Mouse (Mus musculus) adrenal gland, postnatal 14 days (tissue): ENCODE results near the gene Lgi1. TPM values are rescaled to one million over a fixed set of nuclear protein-coding genes. Genes with fewer than 3 reads are reported as not detected.

Source experiments
- DNase-seq: peaks from one replicate; pipeline ENCODE4 v3.0.0; 2021; ENCODE audit warnings: mixed read lengths
- total RNA-seq: library from RNA; stranded (reverse); gene quantifications from 2 replicates; pipeline ENCODE4 v1.2.3, GENCODE M21; 2021

The Lgi1 gene
- total RNA-seq, 1 experiment from 2014 or later: 2.6 TPM

DNA sequence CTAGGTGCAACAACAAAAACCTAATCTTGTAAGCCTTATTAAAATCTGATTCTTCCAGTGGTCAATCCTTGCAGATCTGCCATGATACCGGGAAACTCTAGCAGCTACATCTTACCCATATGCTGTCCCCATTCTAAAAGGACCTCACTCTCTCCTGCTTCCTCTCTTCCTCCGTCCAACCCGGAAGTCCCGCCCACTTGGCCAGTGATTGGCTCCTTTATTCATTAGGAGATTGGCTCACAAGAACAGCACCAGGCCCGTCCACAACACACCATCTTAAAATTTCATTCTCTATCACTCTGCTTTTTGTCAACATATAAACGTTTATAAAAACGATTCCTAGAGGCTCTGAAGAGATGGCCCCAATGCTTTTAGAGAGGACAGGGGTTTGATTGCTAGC, 61.5 kb downstream of the Lgi1 start:
- DNase-seq: no peak

DNA sequence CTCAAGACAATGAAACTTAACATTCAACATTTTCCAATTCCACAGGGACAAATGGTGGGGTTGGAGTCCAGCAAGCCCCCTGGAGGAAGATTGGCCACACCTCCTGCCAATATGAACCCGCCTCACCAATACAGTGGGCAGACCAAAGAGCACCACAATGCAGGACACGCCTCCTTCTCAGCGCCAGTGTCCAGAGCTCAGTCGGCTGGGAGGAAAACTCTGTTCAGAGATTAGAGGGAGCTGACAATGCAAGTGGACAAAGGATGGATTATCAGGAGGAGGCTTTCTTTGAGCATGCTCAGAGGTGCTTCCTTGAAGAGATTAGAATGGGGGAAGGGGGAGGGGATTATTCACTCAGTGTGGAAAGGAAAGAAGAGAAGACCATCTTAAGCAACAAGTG, 62.7 kb downstream of the Lgi1 start:
- DNase-seq: no peak

DNA sequence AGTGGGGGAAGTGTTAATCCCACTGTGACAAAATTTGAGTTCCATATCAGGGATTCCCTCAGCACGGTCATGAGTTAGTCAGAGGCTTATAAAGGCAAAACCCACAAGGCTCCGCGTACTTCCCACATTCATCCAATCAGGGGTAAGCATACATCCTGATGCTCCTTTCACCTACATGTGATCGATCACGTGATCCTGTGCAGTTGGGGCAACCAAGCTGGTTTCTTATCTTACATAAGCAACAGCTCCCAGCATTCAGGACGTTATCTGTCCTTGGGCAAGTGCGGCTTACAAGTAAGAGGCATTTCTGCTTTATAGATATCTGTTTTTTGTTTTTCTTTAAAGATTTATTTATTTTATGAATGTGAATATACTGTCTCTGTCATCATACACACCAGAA, 63.7 kb downstream of the Lgi1 start:
- no peak for DNase-seq

DNA sequence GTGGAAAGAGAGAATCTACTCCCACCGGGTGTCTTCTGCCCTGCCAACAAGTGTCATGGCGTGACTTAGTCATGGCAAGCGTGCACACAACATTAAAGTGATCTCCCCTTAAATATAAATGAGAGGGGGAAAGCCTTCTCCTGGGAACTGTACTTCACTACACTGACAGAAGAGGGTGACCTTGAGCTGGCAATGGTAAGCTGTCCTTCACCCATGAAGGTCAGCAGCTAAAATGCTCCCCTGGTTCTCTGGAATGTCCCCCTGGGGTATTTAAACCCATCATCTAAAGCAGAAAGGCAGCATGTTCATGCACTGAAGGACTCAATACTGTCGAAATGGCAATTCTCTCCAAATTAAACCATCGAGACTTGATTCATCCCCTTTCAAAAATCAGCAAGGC, 64.9 kb downstream of the Lgi1 start:
- DNase-seq: no peak

DNA sequence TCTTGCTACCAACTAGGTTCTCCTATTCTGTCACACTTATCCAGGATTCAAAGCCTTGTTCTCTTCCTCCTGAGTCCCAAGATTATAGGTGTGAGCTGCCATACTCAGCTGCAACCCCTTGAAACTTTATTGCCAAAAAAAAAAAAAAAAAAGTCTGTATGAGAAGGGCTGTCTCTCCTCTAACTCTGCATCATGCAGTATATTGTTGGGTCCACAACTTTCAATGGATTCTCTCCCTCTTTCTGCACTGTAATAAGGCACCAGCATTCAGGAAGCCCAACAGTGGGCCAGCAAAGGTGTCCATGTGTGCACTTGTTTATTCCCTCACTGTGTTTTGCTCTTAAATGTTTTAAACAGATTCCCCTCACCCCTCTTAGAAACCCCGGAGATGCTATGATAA, 66.7 kb downstream of the Lgi1 start:
- no peak for DNase-seq

DNA sequence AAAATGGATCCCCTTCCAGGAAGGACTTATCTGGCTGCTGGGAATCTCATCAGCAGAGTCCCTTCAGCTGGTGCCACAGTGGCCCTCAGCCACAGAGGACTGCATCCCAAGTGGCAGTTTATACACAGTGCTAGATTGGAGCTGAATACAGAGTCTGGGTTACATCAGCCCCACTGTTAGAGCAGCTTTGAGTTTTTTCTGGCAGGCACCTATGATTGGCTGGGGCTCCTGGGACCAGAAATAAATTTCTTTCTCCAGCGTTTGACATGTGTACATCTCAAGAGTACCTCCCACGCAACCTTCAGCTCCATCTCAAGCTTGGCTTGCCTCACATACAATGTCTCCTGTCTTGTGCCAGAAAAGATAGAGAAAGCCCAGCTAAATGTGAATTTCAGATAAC, 67.9 kb downstream of the Lgi1 start:
- no peak for DNase-seq

DNA sequence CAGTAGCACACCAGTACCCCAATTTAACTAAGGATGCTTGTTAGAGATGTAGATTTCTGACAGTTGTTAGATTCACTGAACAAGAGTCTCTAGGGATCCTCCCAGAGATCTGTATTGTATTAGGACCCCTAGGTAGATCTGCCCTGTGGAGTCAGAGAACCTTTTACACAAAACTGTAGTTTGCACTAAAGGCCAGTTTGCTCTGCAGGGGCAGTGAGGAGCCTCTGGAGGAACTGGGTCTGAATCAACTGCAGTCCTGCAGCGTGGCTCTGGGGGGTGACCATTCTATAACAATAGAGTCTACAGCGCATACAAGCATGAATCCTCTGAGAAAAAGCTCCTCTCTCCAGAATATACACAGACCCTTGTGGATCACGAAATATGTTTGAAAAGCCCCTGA, 68.5 kb downstream of the Lgi1 start:
- no peak for DNase-seq

DNA sequence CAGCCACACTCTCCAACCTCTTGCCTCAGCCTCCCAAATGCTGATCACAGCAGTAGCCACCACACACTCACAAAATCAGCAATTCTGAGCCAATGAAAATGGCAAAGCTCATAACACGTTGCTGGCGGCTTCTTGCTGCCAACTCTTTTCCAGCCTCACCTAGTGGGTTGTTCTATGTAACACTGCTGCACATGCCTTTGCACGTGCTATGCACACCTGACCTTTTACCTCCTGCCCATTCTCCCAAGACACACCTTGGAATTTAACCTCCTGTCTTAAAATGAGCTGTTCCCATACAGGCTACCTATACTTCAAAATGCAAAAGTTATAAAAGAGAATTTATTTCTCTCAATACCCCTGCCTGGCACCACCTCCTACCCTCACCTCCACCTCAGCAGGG, 72.2 kb downstream of the Lgi1 start:
- DNase-seq: no peak

DNA sequence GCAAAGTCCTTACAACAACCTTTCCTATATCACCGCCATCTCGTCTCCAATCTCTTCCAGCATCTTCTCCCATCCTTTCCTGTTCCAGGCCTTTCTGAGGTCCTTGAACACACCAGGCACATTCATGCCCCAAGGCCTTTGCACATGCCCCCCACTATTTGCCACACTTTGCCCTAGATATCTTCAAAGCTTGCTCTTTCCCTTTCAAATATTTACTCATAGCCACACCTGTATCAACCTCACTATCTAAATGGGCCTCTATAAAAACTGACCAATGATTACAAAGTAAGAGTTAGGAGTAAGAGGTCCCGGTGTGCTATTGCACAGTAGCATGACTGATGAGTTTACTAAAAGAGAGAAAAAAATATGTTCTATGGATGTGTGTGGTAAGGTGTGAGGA, 73.0 kb downstream of the Lgi1 start:
- DNase-seq: no peak

DNA sequence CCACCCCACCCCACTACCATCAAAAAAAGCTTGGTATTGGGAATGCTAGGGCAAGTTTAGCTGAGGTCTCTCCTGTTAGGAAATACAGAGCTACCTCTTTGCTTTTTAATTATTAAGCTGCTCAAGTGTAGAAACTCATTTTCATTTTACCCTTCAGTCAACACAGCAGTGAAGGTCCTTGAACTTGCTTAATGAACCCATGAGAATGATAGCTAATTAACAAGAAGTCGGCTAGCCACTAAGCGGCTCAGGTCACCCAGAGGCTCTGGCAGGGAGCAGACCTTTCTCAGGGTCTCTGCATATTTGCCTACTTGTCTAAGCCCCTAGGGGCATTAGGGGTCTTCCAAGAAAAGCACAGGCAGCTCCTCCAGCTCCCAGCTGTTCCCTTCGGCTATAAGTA, 75.4 kb downstream of the Lgi1 start:
- DNase-seq: no peak

DNA sequence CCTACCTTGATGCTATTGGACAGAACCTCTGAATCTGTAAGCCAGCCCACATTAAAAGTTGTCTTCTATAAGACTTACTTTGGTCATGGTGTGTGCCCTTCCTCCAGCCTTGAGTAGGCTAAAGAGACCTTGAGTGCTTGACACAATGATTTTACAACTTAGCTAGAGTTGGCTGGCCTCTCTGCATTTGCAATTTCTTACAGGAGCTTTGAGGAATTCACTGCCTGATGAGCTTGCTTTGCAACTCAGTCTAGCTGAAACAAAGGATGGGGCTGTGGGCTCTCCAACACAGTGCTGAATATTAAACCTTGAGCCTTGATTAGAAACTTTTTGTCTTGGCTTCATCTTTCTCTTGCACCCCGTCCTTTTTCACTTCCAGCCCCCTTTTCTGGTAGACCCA, 78.9 kb downstream of the Lgi1 start:
- DNase-seq: no peak

DNA sequence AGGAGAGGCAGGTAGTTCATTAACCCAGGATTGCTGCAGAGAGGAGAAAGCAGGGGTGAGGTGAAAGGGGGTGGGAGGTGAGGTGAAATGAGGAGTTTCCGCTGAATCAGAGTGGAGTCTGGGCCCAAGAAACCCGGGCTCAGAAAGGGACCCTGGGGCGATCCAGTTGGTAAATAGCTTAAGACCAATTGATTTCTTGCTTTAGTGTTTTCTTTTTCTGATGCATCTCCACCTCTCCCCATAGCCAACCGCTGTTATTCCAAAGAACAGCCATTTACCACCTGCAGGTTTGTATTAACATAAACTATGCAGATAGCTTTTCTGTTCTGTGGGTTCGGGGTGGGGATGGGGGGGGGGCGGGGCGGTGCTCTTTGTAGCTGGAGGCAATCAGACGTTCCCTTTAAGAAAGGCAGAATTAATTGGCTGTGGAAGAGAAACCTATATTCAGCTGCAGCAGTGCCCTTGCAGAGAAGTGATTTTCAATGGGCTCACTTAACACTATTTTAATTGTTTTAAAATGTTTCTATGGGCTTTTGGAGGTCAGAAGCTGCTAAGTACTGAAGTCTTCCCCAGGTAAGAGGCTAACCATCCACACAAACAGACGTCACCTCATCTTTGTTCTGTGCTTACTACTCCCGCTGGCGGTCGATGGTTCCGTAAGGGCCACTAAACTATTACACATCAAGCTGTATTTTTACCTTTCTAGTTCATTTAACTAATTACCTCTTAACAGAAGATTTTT, 84.1 kb downstream of the Lgi1 start:
- DNase-seq: no peak

DNA sequence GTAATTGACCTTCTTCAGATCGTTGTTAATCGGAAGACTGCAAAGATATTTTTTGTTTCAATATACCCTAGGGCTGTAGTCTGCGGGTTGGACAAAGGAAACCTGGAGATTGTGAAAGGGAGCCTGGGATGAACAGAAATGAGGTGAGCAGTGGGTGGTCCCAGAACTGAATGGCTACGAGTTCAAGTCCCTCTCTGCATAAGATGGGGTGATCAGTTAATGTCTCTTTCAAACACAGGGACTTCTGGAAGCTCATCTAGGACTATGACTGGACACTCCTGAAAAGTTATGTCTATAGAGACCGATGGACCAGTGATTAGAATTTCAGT, 84.6 kb downstream of the Lgi1 start:
- DNase-seq: no peak

DNA sequence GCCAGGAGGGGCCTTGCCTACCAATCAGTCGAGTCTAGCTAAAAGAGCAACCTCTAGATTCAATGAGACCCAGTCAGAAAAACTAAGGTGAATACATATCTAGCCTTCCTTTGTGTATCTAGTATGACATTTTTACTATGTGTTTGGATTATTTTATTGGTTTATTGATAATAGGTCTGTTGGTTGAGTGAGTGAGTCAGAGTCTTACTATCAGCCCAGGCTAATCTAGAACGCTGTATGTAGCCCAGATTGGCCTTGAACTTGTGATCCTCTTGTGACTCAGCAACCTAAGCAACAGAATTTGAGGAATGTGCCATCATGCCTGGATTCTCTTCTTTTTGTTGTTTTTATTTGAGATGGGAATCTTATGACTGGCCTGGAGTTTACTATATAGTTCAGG, 86.9 kb downstream of the Lgi1 start:
- DNase-seq: no peak

DNA sequence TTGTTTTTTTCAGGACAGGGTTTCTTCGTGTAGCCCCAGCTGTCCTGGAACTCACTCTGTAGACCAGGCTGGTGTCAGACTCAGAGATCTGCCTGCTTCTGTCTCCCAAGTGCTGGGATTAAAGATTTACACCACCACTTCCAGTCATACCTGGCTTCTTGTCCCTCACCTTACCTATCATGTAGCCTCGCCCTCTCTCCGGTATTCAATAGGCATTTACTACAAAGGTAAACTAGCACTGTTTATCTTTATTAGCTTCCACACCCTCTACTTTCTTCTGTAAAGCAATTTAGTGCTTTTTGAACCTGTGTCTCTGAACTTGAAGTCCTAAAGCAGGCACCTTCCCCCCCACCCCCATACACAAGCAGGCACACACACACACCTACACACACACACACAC, 87.4 kb downstream of the Lgi1 start:
- no peak for DNase-seq

DNA sequence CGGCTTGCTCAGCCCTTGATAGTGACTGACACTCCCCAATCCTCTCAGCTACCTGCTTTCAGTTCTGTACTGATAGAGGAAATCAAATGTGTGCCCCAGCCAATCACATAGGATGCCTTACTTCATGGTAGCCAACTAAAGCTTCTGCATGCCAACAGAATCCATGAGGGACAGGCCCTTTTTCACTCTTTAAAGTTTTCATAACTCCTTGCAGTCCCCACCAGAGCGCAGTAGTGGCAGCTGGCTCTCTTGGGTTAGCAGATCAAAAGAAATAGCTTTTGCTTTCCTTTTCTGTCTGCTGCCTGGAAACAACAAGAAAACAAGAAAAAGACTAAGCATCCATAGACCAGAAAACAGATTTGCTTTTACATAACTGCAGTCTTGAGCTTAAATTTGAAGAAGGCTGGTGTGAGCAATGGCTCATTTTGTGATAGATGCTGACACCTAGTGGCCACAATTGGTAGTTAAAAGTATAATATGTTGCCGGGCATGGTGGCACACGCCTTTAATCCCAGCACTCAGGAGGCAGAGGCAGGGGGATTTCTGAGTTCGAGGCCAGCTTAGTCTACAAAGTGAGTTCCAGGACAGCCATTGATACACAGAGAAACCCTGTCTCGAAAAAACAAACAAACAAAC, 88.3 kb downstream of the Lgi1 start:
- peak; percentile 38 for DNase-seq

DNA sequence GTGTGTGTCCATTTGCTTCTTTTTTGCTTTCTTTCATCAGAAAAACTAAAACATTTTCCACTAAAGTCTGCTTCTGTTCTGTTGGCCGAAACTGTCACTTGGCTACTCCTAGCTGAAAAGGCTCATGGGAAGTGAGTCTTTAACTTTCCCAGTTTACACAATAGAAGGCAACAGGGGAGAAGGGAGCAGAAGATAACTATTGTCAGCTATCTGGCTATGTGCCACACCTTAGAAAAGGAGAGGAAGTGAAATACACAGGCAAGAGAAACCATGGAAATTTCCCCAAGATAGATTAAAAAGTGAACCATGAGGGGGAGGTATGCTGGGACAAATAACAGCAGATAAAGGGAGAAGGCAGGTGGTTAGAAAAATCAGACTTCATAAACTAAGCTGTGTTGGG, 89.9 kb downstream of the Lgi1 start:
- DNase-seq: no peak

DNA sequence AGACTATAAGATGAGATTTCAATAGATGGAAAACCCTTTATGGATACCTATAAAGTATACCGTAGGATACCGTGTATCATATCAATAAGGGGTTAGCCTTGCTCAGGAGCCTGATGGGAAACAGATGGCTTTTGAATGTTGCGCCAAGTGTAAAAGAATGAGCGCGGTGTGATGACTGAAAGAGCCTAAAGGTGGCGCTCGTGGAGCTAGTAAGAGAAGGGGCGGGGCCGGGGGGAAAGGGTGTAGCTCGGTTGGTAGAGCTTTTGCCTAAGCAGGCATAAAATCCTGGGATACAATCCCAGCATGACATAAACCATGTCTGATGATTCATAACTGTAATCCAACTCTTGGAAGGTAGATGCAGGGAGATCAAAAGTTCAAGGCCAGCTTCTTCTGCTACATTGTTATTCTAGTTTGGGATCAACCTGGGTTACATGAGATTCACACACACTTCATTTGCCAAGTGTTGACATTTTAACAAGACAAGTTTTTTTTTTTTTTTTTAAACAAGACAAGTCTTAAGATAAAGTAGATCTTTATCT, 90.6 kb downstream of the Lgi1 start:
- DNase-seq: peak; percentile 63

DNA sequence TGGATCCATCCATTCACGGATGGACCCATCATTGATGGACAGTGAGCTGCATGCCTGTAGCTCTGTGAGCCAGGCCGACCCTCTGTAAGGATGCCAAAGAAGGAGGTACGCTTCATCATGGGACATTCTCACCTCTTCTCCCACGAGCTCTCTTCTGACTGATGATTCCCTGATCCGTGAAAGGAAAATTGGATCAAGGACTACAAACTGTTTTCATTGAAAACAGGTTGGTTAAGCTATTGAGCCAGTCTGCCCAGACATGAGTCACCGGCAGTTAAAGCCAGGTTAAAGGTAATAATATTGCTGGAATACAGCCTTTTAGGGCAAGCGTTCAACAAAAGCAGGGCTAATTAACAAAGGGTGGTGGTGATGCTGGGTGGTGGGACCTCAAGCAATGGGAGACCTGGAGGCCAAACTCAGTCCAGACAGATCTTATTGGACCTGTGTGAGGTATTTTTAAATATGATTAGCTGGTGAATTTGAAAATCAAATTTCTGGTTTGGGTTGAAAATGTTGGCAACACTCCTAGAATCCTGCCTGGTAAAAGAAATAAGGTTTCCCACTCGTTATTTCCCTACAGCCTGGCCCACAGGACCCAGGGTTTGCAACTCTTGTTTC, 92.0 kb downstream of the Lgi1 start:
- no peak for DNase-seq

DNA sequence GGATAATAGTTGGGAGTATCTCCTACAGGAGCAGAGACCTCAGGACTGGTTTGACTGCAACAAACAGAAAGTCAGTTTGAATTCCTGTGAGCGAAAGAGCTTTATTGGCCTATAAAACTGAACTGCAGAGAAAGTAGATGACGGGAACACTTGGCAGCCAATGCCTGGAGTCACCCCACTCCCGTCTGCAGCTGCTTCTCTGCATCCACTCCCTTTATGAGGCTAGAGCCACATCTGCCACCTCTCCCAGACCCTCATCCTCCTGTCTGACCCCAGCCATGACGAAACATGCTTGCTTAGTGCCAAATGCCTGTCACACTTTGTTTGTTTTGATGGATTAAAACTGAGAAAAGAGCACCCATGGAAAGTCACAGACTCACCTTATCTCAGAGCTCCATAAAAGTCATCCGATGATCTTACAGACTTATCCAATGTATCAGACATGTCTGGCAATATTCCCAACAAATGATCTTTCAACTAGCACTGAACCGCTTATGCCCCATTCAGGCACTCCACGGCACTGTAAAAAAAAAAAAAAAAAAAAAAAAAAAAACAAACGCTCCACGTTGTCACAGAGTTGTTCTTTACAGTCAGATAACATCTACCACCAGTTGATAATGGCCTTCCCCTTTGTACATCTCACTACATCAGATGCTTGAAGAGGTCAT, 93.8 kb downstream of the Lgi1 start:
- DNase-seq: no peak

DNA sequence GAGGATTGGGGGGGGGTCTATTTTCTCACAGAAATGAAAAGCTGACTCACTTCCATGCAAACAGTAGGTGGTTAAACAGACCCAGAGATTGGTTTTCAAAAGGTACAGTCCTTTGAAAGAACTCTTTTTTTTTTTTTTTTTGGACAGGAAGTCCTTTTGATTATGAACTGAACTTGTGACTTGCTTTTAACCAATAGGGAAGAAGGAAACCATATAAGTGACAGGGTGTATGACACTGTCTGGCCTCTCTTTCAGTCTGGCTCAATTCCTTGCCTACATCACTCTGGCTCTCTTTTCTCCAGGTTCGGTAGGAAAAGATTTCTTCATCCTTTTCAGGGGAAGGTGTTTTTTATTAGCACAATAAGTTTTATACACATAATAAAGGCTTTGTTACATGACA, 95.0 kb downstream of the Lgi1 start:
- no peak for DNase-seq
